Mouse (Mus musculus) stomach, postnatal 0 days (tissue): ENCODE results near the gene Sgcg.

Source experiments
- CTCF ChIP-seq: IDR thresholded peaks from 2 replicates; pipeline ENCODE4 v1.5.1; 2016; ENCODE audit warnings: antibody characterized with exemption, low read depth, mild to moderate bottlenecking, moderate library complexity
- EP300 ChIP-seq: optimal IDR thresholded peaks from 2 replicates; pipeline ENCODE3; 2016; ENCODE audit warnings: antibody characterized with exemption

GRCm38 (mm10) chr14:61222506-61222905, 35.8 kb downstream of the Sgcg start:
- TF ChIP-seq CTCF = no peak
- TF ChIP-seq EP300 = no peak
